Mouse (Mus musculus): ENCODE data around the gene Nr2c1.

Gene Nr2c1

GRCm38 (mm10) chr10:94138890-94139482 is 8.8 kb upstream of the Nr2c1 start:
- DNase-seq (ENCODE audit: low spot score in 2 of 2), result no peak

- DNase-seq (ENCODE audit: low spot score in 2 of 2), result no peak
These were observed 7.4 kb upstream of the Nr2c1 start for GRCm38 (mm10) chr10:94140227-94140931.

GRCm38 (mm10) chr10:94142427-94142826 is 5.4 kb upstream of the Nr2c1 start:
- DNase-seq (ENCODE audit: low spot score in 2 of 2), result no peak

- DNase-seq (ENCODE audit: low spot score in 2 of 2), result no peak
These were observed 3.2 kb upstream of the Nr2c1 start for GRCm38 (mm10) chr10:94144581-94144980.

GRCm38 (mm10) chr10:94147391-94147755 is 450 bp upstream of the Nr2c1 start:
- DNase-seq (ENCODE audit: low spot score in 2 of 2), result no peak

- no peak for DNase-seq (ENCODE audit: low spot score in 2 of 2)
These were observed 3.7 kb downstream of the Nr2c1 start for GRCm38 (mm10) chr10:94151488-94151887.

GRCm38 (mm10) chr10:94153841-94154240 is 6.0 kb downstream of the Nr2c1 start:
- DNase-seq (ENCODE audit: low spot score in 2 of 2), result no peak

- DNase-seq (ENCODE audit: low spot score in 2 of 2), result no peak
These were observed 11.1 kb downstream of the Nr2c1 start for GRCm38 (mm10) chr10:94158962-94159361.

GRCm38 (mm10) chr10:94159406-94159805 is 11.6 kb downstream of the Nr2c1 start:
- DNase-seq (ENCODE audit: low spot score in 2 of 2), result no peak

- no peak for DNase-seq (ENCODE audit: low spot score in 2 of 2)
These were observed 13.4 kb downstream of the Nr2c1 start for GRCm38 (mm10) chr10:94161051-94161765.

GRCm38 (mm10) chr10:94162031-94162430 is 14.2 kb downstream of the Nr2c1 start:
- no peak for DNase-seq (ENCODE audit: low spot score in 2 of 2)

- DNase-seq (ENCODE audit: low spot score in 2 of 2), result no peak
These were observed 16.5 kb downstream of the Nr2c1 start for GRCm38 (mm10) chr10:94164104-94164845.

- DNase-seq (ENCODE audit: low spot score in 2 of 2), result no peak
These were observed 17.6 kb downstream of the Nr2c1 start for GRCm38 (mm10) chr10:94165426-94165825.

GRCm38 (mm10) chr10:94167051-94167750 is 19.4 kb downstream of the Nr2c1 start:
- DNase-seq (ENCODE audit: low spot score in 2 of 2), result no peak

GRCm38 (mm10) chr10:94171440-94172130 is 23.8 kb downstream of the Nr2c1 start:
- no peak for DNase-seq (ENCODE audit: low spot score in 2 of 2)

GRCm38 (mm10) chr10:94172137-94172536 is 24.3 kb downstream of the Nr2c1 start:
- DNase-seq (ENCODE audit: low spot score in 2 of 2), result no peak

- no peak for DNase-seq (ENCODE audit: low spot score in 2 of 2)
These were observed 24.9 kb downstream of the Nr2c1 start for GRCm38 (mm10) chr10:94172706-94173105.

GRCm38 (mm10) chr10:94174652-94175051 is 26.8 kb downstream of the Nr2c1 start:
- DNase-seq (ENCODE audit: low spot score in 2 of 2), result no peak

GRCm38 (mm10) chr10:94183199-94183598 is 35.4 kb downstream of the Nr2c1 start:
- no peak for DNase-seq (ENCODE audit: low spot score in 2 of 2)

- peak; percentile 80 to 97 for DNase-seq (ENCODE audit: low spot score in 2 of 2)
These were observed 50.9 kb downstream of the Nr2c1 start, which contains the start of gene Ndufa12 for GRCm38 (mm10) chr10:94198482-94199405. Gene Ndufa12 (plus strand): TSS chr10:94198720.
